Mouse (Mus musculus): ENCODE measurements at regions not wholly inside any gene's neighbourhood (a gene's known extent, or its start where the extent isn't known, plus 50 kb on each side); places are given as distances from the start of the nearest gene placed in this dataset.
A peak's percentile ranks its signal among the peaks of the same experiment; 100 is the strongest.

GRCm38 (mm10) chr14:115004733-115005405, 87.1 kb upstream of the Gpc5 start:
- WGBS = 43% methylated on average over 6 of the region's 6 CpGs
- Histone ChIP-seq H3K27ac (ENCODE audit: low read length) (no peak overlapping the region), H3K9ac (ENCODE audit: low read depth, low read length) (no peak overlapping the region), H3K27me3 (replicated peaks; ENCODE audit: control insufficient read depth, insufficient read depth, low read length) (no peaks in the 10 kb centered on the region), H3K4me3 (ENCODE audit: low read length) (no peak overlapping the region), H3K9me3 (ENCODE audit: control insufficient read depth, low read length) (no peaks in the 10 kb centered on the region), H3K36me3 (ENCODE audit: control insufficient read depth, insufficient read depth, low read length) (no peaks in the 10 kb centered on the region), H3K4me2 (ENCODE audit: low read depth, low read length) (no peak overlapping the region), H3K4me1 (ENCODE audit: control insufficient read depth, insufficient read depth, low read length) (0 out of 2 replicates have a peak, but pooled peaks cover 2% of the 10 kb centered on the region)
- ATAC-seq = peak; percentile 100

GRCm38 (mm10) chr14:115010877-115011276, 81.1 kb upstream of the Gpc5 start:
- H3K9ac ChIP-seq (ENCODE audit: low read depth, low read length) = no peak overlapping the region
- no peak overlapping the region for H3K4me2 ChIP-seq (ENCODE audit: low read depth, low read length)
- ATAC-seq = no peak
- no peak overlapping the region for H3K27ac ChIP-seq (ENCODE audit: low read length)
- no peak overlapping the region for H3K4me3 ChIP-seq (ENCODE audit: low read length)
- H3K36me3 ChIP-seq (ENCODE audit: control insufficient read depth, insufficient read depth, low read length) = no peaks in the 10 kb centered on the region
- no peaks in the 10 kb centered on the region for H3K9me3 ChIP-seq (ENCODE audit: control insufficient read depth, low read length)
- H3K27me3 ChIP-seq (replicated peaks; ENCODE audit: control insufficient read depth, insufficient read depth, low read length) = no peaks in the 10 kb centered on the region
- H3K4me1 ChIP-seq (ENCODE audit: control insufficient read depth, insufficient read depth, low read length) = no peaks in the 10 kb centered on the region
- WGBS = 85% methylated on average over 3 of the region's 3 CpGs

- ATAC-seq = no peak
- 41% methylated on average over 5 of the region's 5 CpGs for WGBS
Measured at GRCm38 (mm10) chr14:115015299-115015698, 76.7 kb upstream of the Gpc5 start.

GRCm38 (mm10) chr14:115017410-115018153, 74.4 kb upstream of the Gpc5 start:
- H3K36me3 ChIP-seq (ENCODE audit: control insufficient read depth, insufficient read depth, low read length) = no peaks in the 10 kb centered on the region
- WGBS = 13% methylated on average over 22 of the region's 22 CpGs

More at GRCm38 (mm10) chr14:115015299-115015698, 76.7 kb upstream of the Gpc5 start:
- no peak overlapping the region for H3K4me2 ChIP-seq (ENCODE audit: low read depth, low read length)
- H3K27ac ChIP-seq (ENCODE audit: low read length) = no peak overlapping the region
- no peaks in the 10 kb centered on the region for H3K9me3 ChIP-seq (ENCODE audit: control insufficient read depth, low read length)
- no peak overlapping the region for H3K4me3 ChIP-seq (ENCODE audit: low read length)
- H3K36me3 ChIP-seq (ENCODE audit: control insufficient read depth, insufficient read depth, low read length) = no peaks in the 10 kb centered on the region
- H3K4me1 ChIP-seq (ENCODE audit: control insufficient read depth, insufficient read depth, low read length) = no peaks in the 10 kb centered on the region
- no peaks in the 10 kb centered on the region for H3K27me3 ChIP-seq (replicated peaks; ENCODE audit: control insufficient read depth, insufficient read depth, low read length)
- no peak overlapping the region for H3K9ac ChIP-seq (ENCODE audit: low read depth, low read length)

GRCm38 (mm10) chr14:115028011-115028410, 64.0 kb upstream of the Gpc5 start:
- Histone ChIP-seq H3K4me1 (ENCODE audit: control insufficient read depth, insufficient read depth, low read length) (no peaks in the 10 kb centered on the region), H3K36me3 (ENCODE audit: control insufficient read depth, insufficient read depth, low read length) (no peaks in the 10 kb centered on the region), H3K9ac (ENCODE audit: low read depth, low read length) (no peak overlapping the region), H3K9me3 (ENCODE audit: control insufficient read depth, low read length) (no peaks in the 10 kb centered on the region), H3K27ac (ENCODE audit: low read length) (no peak overlapping the region), H3K4me2 (ENCODE audit: low read depth, low read length) (no peak overlapping the region), H3K27me3 (replicated peaks; ENCODE audit: control insufficient read depth, insufficient read depth, low read length) (no peaks in the 10 kb centered on the region), H3K4me3 (ENCODE audit: low read length) (no peak overlapping the region)
- WGBS = 82% methylated on average over 7 of the region's 7 CpGs
- ATAC-seq = no peak

More at GRCm38 (mm10) chr14:115017410-115018153, 74.4 kb upstream of the Gpc5 start:
- Histone ChIP-seq H3K9me3 (ENCODE audit: control insufficient read depth, low read length) (no peaks in the 10 kb centered on the region), H3K4me1 (ENCODE audit: control insufficient read depth, insufficient read depth, low read length) (no peaks in the 10 kb centered on the region), H3K27me3 (replicated peaks; ENCODE audit: control insufficient read depth, insufficient read depth, low read length) (no peaks in the 10 kb centered on the region), H3K9ac (ENCODE audit: low read depth, low read length) (peak overlapping the region; percentile 23; the same call in 1 of the 2 replicates), H3K4me2 (ENCODE audit: low read depth, low read length) (peak overlapping the region; percentile 64), H3K27ac (ENCODE audit: low read length) (no peak overlapping the region), H3K4me3 (ENCODE audit: low read length) (peak overlapping the region; percentile 42)
- peak; percentile 95 for ATAC-seq

- ATAC-seq = no peak
- Histone ChIP-seq H3K4me2 (ENCODE audit: low read depth, low read length) (no peak overlapping the region), H3K9ac (ENCODE audit: low read depth, low read length) (no peak overlapping the region), H3K4me1 (ENCODE audit: control insufficient read depth, insufficient read depth, low read length) (no peaks in the 10 kb centered on the region), H3K9me3 (ENCODE audit: control insufficient read depth, low read length) (no peaks in the 10 kb centered on the region), H3K36me3 (ENCODE audit: control insufficient read depth, insufficient read depth, low read length) (no peaks in the 10 kb centered on the region), H3K27ac (ENCODE audit: low read length) (no peak overlapping the region), H3K4me3 (ENCODE audit: low read length) (no peak overlapping the region), H3K27me3 (replicated peaks; ENCODE audit: control insufficient read depth, insufficient read depth, low read length) (no peaks in the 10 kb centered on the region)
- WGBS = 22% methylated on average over 4 of the region's 4 CpGs
Measured at GRCm38 (mm10) chr14:115031734-115032133, 60.3 kb upstream of the Gpc5 start.

GRCm38 (mm10) chr14:115033375-115033969, 58.5 kb upstream of the Gpc5 start:
- ATAC-seq = no peak
- Histone ChIP-seq H3K4me2 (ENCODE audit: low read depth, low read length) (no peak overlapping the region), H3K9me3 (ENCODE audit: control insufficient read depth, low read length) (no peaks in the 10 kb centered on the region), H3K27ac (ENCODE audit: low read length) (no peak overlapping the region), H3K27me3 (replicated peaks; ENCODE audit: control insufficient read depth, insufficient read depth, low read length) (no peaks in the 10 kb centered on the region), H3K36me3 (ENCODE audit: control insufficient read depth, insufficient read depth, low read length) (no peaks in the 10 kb centered on the region), H3K4me1 (ENCODE audit: control insufficient read depth, insufficient read depth, low read length) (no peaks in the 10 kb centered on the region), H3K9ac (ENCODE audit: low read depth, low read length) (no peak overlapping the region), H3K4me3 (ENCODE audit: low read length) (no peak overlapping the region)
- WGBS = 77% methylated on average over 5 of the region's 5 CpGs

- WGBS = 86% methylated on average over 10 of the region's 10 CpGs
Measured at GRCm38 (mm10) chr14:115034718-115035437, 57.1 kb upstream of the Gpc5 start.

More at GRCm38 (mm10) chr14:115034718-115035437, 57.1 kb upstream of the Gpc5 start:
- H3K4me1 ChIP-seq (ENCODE audit: control insufficient read depth, insufficient read depth, low read length) = no peaks in the 10 kb centered on the region
- no peaks in the 10 kb centered on the region for H3K9me3 ChIP-seq (ENCODE audit: control insufficient read depth, low read length)
- H3K4me3 ChIP-seq (ENCODE audit: low read length) = no peak overlapping the region
- no peak overlapping the region for H3K4me2 ChIP-seq (ENCODE audit: low read depth, low read length)
- H3K27me3 ChIP-seq (replicated peaks; ENCODE audit: control insufficient read depth, insufficient read depth, low read length) = no peaks in the 10 kb centered on the region
- no peak overlapping the region for H3K9ac ChIP-seq (ENCODE audit: low read depth, low read length)
- no peak overlapping the region for H3K27ac ChIP-seq (ENCODE audit: low read length)
- ATAC-seq = no peak
- H3K36me3 ChIP-seq (ENCODE audit: control insufficient read depth, insufficient read depth, low read length) = no peaks in the 10 kb centered on the region

Measured in intestine, embryonic 16.5 days (tissue).